Mouse (Mus musculus): ENCODE data around the gene Ankrd55.

GRCm38 (mm10) chr13:112417861-112418423 lies 129.7 kb downstream of the Ankrd55 start:
- no peak for TF ChIP-seq CTCF (IDR thresholded peaks at IDR 0.05; ENCODE audit: extremely low read depth, insufficient read depth, insufficient read length, insufficient replicate concordance)
- TF ChIP-seq POLR2A (IDR thresholded peaks at IDR 0.05; ENCODE audit: low read depth, low read length), result no peak

All from spleen, adult 2 months (tissue).